9 mouse cellular contexts compared by ENCODE assay signal in the genomic region with DNA sequence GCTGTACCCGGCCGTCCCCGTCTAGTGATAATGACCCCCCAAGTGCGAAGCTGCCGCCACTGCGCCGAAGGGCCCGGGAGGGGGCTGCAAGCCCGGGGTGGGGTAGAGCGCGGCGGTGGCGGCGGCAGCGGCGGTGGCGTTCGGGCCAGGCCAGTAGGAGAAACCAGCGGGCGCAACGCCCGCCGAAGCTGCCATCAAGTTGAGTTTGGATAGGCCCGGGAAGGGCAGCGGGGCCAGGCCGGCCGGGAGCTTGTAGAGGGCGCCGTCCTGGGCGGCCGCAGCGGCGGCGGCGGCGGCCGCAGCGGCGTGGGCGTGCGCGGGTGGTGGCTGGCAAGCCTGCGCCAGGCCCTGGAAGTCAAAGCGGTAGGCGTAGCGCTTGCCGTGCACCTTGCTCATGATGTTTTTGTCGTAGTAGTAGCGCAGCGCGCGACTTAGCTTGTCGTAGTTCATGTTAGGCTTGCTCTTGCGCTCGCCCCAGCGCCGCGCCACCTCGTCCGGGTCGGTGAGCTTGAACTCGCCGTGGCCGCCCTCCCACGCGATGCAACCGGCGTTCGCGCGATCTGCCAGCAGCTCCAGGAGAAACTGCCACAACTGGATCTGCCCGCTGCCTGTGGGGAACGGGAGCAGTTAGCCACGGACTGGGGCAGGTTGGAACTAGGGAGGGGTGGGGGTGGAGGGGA. TPM values are rescaled to one million over a fixed set of nuclear protein-coding genes. Genes with fewer than 3 reads are reported as not detected.
A peak's percentile ranks its signal among the peaks of the same experiment; 100 is the strongest.
DNase-seq lines count a peak whose midpoint lies in the region; ATAC-seq and TF ChIP-seq lines count a peak whose summit lies in the region.
"Had no signal": no experiment of that assay in that cellular context is flagged by ENCODE, and none has a peak within 500 bp of the region (broad histone marks: within the 10 kb centered on the region; RNA-seq: fewer than 3 reads in every experiment).

No protein-coding gene starts in this region.

- H3K36me3 ChIP-seq in heart, embryonic 15.5 days: no peaks in the 10 kb centered on the region
- no peaks in the 10 kb centered on the region for H3K36me3 ChIP-seq in heart, postnatal 0 days (replicated peaks; ENCODE audit: control insufficient read depth, insufficient read depth, low read length)
- H3K36me3 ChIP-seq in midbrain, embryonic 12.5 days: no peaks in the 10 kb centered on the region

- intact Hi-C loops in heart, postnatal 36 days (cut with DNase I): loop anchor here (2.0 to 5.0 kb wide), 2 partner anchors 19 to 135 kb away; no protein-coding TSS in a partner anchor
- intact Hi-C loops in left cerebral cortex, postnatal 25 days (cut with DNase I): no loop called here

- TF ChIP-seq EP300 in heart, postnatal 0 days (IDR thresholded peaks at IDR 0.05; ENCODE audit: low read depth): no peak

- no peak for DNase-seq in heart, postnatal 36 days
- no peak for DNase-seq in heart, postnatal 0 days (ENCODE audit: low spot score)
- DNase-seq in left cerebral cortex, postnatal 25 days (ENCODE audit: low spot score in 2 of 2): no peak
- DNase-seq in left cerebral cortex, adult 8-10 months (ENCODE audit: low spot score in 2 of 2): no peak

- no peak for ATAC-seq in heart, embryonic 15.5 days (replicated peaks; ENCODE audit: insufficient number of reproducible peaks, insufficient read depth, low FRiP score, low read depth)
- ATAC-seq in heart, postnatal 0 days (ENCODE audit: insufficient read depth, low read depth): no peak
- 0 out of 2 replicates have a peak, but pooled peaks have one; percentile 47 for ATAC-seq in midbrain, embryonic 12.5 days (ENCODE audit: low FRiP score, low read depth)
- ATAC-seq in inflammation-experienced regulatory T-cells, adult 6 months: no peak

- H3K27ac ChIP-seq in heart, embryonic 15.5 days: no peak overlapping the region
- H3K27ac ChIP-seq in brown adipose tissue, adult 24 weeks (replicated peaks; ENCODE audit: low read depth, low read length): no peak overlapping the region
- no peak overlapping the region for H3K27ac ChIP-seq in heart, postnatal 0 days (ENCODE audit: low read depth)
- H3K27ac ChIP-seq in midbrain, embryonic 12.5 days (replicated peaks): no peak overlapping the region

- no peaks in the 10 kb centered on the region for H3K9me3 ChIP-seq in heart, embryonic 15.5 days (replicated peaks)
- no peaks in the 10 kb centered on the region for H3K9me3 ChIP-seq in heart, postnatal 0 days (replicated peaks; ENCODE audit: control insufficient read depth, low read length)
- H3K9me3 ChIP-seq in midbrain, embryonic 12.5 days: no peaks in the 10 kb centered on the region

- H3K4me1 ChIP-seq in heart, embryonic 15.5 days (replicated peaks): peaks cover 35% of the 10 kb centered on the region
- no peaks in the 10 kb centered on the region for H3K4me1 ChIP-seq in brown adipose tissue, adult 24 weeks (ENCODE audit: control insufficient read depth, insufficient read depth, insufficient read length, low read length)
- H3K4me1 ChIP-seq in heart, postnatal 0 days (ENCODE audit: control insufficient read depth, insufficient read depth): peaks cover 6% of the 10 kb centered on the region; the same call in 1 of the 2 replicates
- H3K4me1 ChIP-seq in midbrain, embryonic 12.5 days: peaks cover 28% of the 10 kb centered on the region

- peak overlapping the region; percentile 43 for H3K4me3 ChIP-seq in heart, embryonic 15.5 days
- peak overlapping the region; percentile 35 for H3K4me3 ChIP-seq in brown adipose tissue, adult 24 weeks (ENCODE audit: insufficient read depth, low read depth, low read length)
- H3K4me3 ChIP-seq in heart, postnatal 0 days (ENCODE audit: low read depth, low read length): peak overlapping the region; percentile 47
- peak overlapping the region; percentile 42 for H3K4me3 ChIP-seq in midbrain, embryonic 12.5 days

- peak overlapping the region; percentile 31; the same call in 1 of the 2 replicates for H3K9ac ChIP-seq in heart, embryonic 15.5 days
- no peak overlapping the region for H3K9ac ChIP-seq in heart, postnatal 0 days (replicated peaks; ENCODE audit: low read depth, low read length)
- H3K9ac ChIP-seq in midbrain, embryonic 12.5 days (replicated peaks): peak overlapping the region; percentile 50

- WGBS in heart, embryonic 15.5 days: 3% methylated on average over 74 of the region's 74 CpGs
- WGBS in heart, postnatal 0 days: 6% methylated on average over 68 of the region's 74 CpGs
- under 1% methylated on average over 67 of the region's 74 CpGs for WGBS in midbrain, embryonic 12.5 days

- peaks cover 86% of the 10 kb centered on the region for H3K27me3 ChIP-seq in heart, embryonic 15.5 days
- peaks cover 85% of the 10 kb centered on the region for H3K27me3 ChIP-seq in heart, postnatal 0 days (ENCODE audit: control insufficient read depth, insufficient read depth, low read length)
- H3K27me3 ChIP-seq in midbrain, embryonic 12.5 days: peaks cover 92% of the 10 kb centered on the region

- peak overlapping the region; percentile 77 for H3K4me2 ChIP-seq in heart, embryonic 15.5 days
- H3K4me2 ChIP-seq in heart, postnatal 0 days (ENCODE audit: low read depth, low read length): peak overlapping the region; percentile 69
- peak overlapping the region; percentile 62 for H3K4me2 ChIP-seq in midbrain, embryonic 12.5 days (replicated peaks)

- TF ChIP-seq CTCF in heart, postnatal 0 days (IDR thresholded peaks at IDR 0.05; ENCODE audit: low read depth): no peak

RNA-seq across cellular contexts. Expression of a gene that starts 3.0 kb away (rescaled TPM):
- polyA plus RNA-seq in heart, embryonic 15.5 days (2015; fragmentation: Nextera tagmentation; extraction: Ambion mirVana): 0.37 and 0.68 TPM in 2 replicates
- total RNA-seq in heart, postnatal 36 days (2021): not detected
- polyA plus RNA-seq in brown adipose tissue, adult 24 weeks (2012; ENCODE audit: insufficient read depth, insufficient read length, missing spikeins): not detected in 2 replicates
- not detected in 2 replicates for total RNA-seq in heart, postnatal 0 days (2014; rRNA removed; ENCODE audit: low replicate concordance)
- 0.23 and 0.34 TPM in 2 replicates for polyA plus RNA-seq in heart, postnatal 0 days (2015; fragmentation: Nextera tagmentation; extraction: Ambion mirVana)
- polyA plus RNA-seq in midbrain, embryonic 12.5 days (2016; fragmentation: Nextera tagmentation; extraction: Ambion mirVana): 0.25 and 0.55 TPM in 2 replicates
- not detected for polyA plus RNA-seq in inflammation-experienced regulatory T-cells, adult 6 months (2017; shearing (Covaris generic))
- not detected for total RNA-seq in left cerebral cortex, postnatal 25 days (2021)
- total RNA-seq in left cerebral cortex, adult 8-10 months (2022): under 1 TPM in 1 of 4 experiments, not detected in 3; 0.37 TPM
- total RNA-seq: left cerebral cortex, postnatal 14 days had no signal

RNA-seq across cellular contexts. Expression of a gene that starts 10.7 kb away (rescaled TPM):
- not detected in 2 replicates for polyA plus RNA-seq in heart, embryonic 15.5 days (2015; fragmentation: Nextera tagmentation; extraction: Ambion mirVana)
- not detected for total RNA-seq in heart, postnatal 36 days (2021)
- polyA plus RNA-seq in brown adipose tissue, adult 24 weeks (2012; ENCODE audit: insufficient read depth, insufficient read length, missing spikeins): not detected in 2 replicates
- total RNA-seq in heart, postnatal 0 days (2014; rRNA removed; ENCODE audit: low replicate concordance): not detected in 2 replicates
- not detected in 2 replicates for polyA plus RNA-seq in heart, postnatal 0 days (2015; fragmentation: Nextera tagmentation; extraction: Ambion mirVana)
- polyA plus RNA-seq in midbrain, embryonic 12.5 days (2016; fragmentation: Nextera tagmentation; extraction: Ambion mirVana): not detected in 2 replicates
- not detected for polyA plus RNA-seq in inflammation-experienced regulatory T-cells, adult 6 months (2017; shearing (Covaris generic))
- total RNA-seq in left cerebral cortex, postnatal 25 days (2021): not detected
- total RNA-seq in left cerebral cortex, adult 8-10 months (2022): under 1 TPM in 1 of 4 experiments, not detected in 3; 0.58 TPM

RNA-seq across cellular contexts. Expression of a gene that starts 27.5 kb away (rescaled TPM):
- 0.08 TPM in 1 of 2 replicates, not detected in the other for polyA plus RNA-seq in heart, embryonic 15.5 days (2015; fragmentation: Nextera tagmentation; extraction: Ambion mirVana)
- total RNA-seq in heart, postnatal 36 days (2021): not detected
- not detected in 2 replicates for polyA plus RNA-seq in brown adipose tissue, adult 24 weeks (2012; ENCODE audit: insufficient read depth, insufficient read length, missing spikeins)
- total RNA-seq in heart, postnatal 0 days (2014; rRNA removed; ENCODE audit: low replicate concordance): not detected in 2 replicates
- polyA plus RNA-seq in heart, postnatal 0 days (2015; fragmentation: Nextera tagmentation; extraction: Ambion mirVana): not detected in 2 replicates
- polyA plus RNA-seq in midbrain, embryonic 12.5 days (2016; fragmentation: Nextera tagmentation; extraction: Ambion mirVana): 5.6 and 8.7 TPM in 2 replicates
- not detected for polyA plus RNA-seq in inflammation-experienced regulatory T-cells, adult 6 months (2017; shearing (Covaris generic))
- total RNA-seq in left cerebral cortex, postnatal 25 days (2021): 100 to 1,000 TPM; 441 to 447 TPM
- 100 to 1,000 TPM; 264 to 303 (median 291) TPM for total RNA-seq in left cerebral cortex, adult 8-10 months (2022)

RNA-seq across cellular contexts. Expression of a gene that starts 53.2 kb away (rescaled TPM):
- 0.08 TPM in 1 of 2 replicates, not detected in the other for polyA plus RNA-seq in heart, embryonic 15.5 days (2015; fragmentation: Nextera tagmentation; extraction: Ambion mirVana)
- total RNA-seq in heart, postnatal 36 days (2021): not detected
- not detected in 2 replicates for polyA plus RNA-seq in brown adipose tissue, adult 24 weeks (2012; ENCODE audit: insufficient read depth, insufficient read length, missing spikeins)
- 0.04 TPM in 1 of 2 replicates, not detected in the other for total RNA-seq in heart, postnatal 0 days (2014; rRNA removed; ENCODE audit: low replicate concordance)
- polyA plus RNA-seq in heart, postnatal 0 days (2015; fragmentation: Nextera tagmentation; extraction: Ambion mirVana): 0.05 TPM in 1 of 2 replicates, not detected in the other
- polyA plus RNA-seq in midbrain, embryonic 12.5 days (2016; fragmentation: Nextera tagmentation; extraction: Ambion mirVana): 0.16 and 0.17 TPM in 2 replicates
- polyA plus RNA-seq in inflammation-experienced regulatory T-cells, adult 6 months (2017; shearing (Covaris generic)): not detected
- 1 to 10 TPM; 2.1 to 2.4 TPM for total RNA-seq in left cerebral cortex, postnatal 25 days (2021)
- total RNA-seq in left cerebral cortex, adult 8-10 months (2022): 1 to 10 TPM; 2.6 to 4.8 (median 3.8) TPM
